Mouse (Mus musculus) thymus, postnatal 4 days (tissue): ENCODE measurements around the gene Asic4.

Experiments used
- DNase-seq: peaks from one replicate; pipeline ENCODE4 v3.0.0; 2021

Asic4 gene

GRCm38 (mm10) chr1:75443247-75444024 lies 6.8 kb upstream of the Asic4 start:
- DNase-seq = no peak

DNA sequence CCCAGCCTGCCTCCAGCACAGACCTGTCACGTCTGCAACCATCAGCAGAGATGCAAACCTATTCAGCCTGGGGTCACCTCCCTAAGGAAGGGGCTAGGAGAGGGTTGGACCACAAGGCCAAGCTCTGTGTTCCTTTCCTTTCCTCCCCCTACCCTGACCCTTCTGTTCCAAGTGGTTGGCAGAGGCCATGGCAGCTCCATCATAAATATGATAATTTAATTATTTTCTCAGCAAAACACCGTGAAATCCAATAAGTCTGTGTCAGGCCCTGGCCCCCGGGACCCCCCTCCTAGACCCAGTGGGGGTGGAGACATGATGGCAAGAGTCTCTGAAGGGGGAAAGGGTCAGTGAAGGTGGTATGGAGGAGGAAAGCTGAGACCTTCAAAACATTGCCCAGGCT lies 6.0 kb upstream of the Asic4 start:
- no peak for DNase-seq

DNA sequence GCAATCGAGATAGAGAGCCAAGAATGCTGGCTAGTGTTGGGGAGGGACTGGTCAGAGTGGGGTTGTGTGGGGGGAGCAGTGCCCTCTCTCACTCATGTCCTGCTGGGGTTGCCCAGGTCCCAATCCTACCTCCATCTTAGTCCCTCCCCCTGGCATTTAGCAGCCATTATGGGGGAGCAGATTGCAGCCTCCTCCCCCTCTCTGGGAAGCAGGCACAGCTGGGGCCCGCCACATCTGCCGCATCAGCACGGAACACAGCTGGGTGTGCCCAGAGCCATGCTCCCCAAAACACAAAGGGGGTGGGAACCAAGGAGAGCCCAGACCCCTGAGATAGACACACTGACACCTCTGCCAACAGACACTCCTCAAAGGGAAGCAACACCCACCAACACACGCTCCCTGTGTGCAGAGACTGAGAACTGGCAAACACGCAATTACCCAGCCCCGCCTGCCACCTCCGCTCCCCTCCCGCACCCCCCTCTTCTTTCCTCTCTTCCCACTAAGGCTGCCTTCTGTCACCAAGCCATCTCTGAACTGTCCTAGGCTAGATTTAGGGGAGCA lies 5.0 kb upstream of the Asic4 start:
- no peak for DNase-seq

DNA sequence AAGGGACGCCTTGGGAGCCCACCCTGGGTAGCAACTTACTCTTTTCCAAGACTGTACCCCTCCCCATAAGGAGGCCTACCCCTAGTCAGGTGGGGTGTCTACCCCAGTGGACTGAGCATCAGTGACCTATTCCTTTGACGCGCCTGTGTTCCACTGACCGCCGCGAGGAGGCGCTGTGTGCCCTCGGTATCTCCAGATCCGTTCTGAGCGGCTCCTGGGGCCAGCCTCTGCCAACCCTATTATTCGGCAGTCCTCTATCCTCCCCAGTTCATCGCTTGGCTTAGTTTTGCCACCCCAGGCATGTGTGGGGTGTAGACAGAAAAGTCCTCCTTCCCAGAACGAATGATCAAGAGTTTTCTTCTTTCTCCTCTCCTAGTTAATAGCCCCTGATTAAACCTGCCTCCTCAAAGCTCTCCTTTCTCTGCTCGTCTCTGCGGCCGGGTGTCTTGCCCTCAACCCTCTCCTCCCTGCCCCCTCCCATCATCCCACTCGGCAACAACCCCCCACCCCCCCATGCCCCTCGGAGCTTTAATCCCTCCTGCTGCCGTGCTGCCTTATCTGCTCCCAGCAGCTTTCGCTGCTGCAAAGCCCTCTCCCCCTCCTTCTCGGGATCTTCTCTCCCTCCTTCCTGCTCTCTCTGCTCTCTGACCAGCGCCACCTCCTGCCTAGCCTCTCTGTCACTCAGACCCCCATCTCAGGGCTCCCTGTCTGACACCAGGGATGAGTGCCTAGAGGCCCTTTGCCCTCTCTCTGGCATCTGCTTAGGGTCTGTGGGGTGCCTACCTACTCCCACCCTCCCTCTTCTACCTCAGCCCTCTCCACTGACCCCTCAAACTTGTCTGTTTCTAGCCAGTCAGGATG lies 4.3 kb upstream of the Asic4 start:
- peak; percentile 83 for DNase-seq

GRCm38 (mm10) chr1:75446656-75447055 lies 3.6 kb upstream of the Asic4 start:
- no peak for DNase-seq

DNA sequence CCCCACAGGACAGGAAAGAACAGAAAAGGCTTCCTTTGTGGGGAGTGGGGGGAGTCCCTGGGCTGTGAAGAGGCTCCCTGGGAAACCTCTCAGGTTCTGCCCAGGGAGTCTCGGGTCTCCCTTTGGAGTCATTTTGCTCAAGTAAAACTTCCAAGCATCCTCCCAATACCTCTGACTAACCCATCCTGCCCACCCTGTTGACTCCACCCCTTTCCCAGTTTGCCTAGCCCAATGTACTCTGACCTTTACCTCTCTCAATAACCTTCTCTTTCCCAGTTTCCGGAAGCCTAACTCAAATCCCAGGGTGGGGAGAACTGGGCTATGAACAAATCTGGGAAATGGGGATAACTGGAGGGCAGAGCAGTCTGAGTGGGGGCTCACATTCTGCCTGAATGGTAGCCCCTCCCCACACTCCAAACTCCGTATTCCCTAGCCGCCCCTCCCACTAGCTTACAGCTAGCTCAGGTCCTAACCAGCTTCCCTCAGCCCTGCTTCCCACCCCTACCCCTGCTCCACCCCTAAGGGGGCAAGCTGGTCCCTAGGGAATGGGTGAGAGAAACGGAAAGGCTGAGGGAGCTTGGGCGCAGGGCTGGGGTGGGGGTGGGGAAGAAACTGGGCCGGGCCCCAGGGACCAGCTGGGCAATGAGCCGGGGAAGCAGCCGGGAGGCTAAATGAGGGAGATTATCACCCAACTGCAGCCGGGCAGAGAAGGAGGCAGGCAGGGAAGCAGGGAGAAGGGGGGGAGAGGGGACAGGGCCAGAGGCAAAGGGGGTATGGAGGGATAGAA lies 2.8 kb upstream of the Asic4 start:
- DNase-seq = no peak

DNA sequence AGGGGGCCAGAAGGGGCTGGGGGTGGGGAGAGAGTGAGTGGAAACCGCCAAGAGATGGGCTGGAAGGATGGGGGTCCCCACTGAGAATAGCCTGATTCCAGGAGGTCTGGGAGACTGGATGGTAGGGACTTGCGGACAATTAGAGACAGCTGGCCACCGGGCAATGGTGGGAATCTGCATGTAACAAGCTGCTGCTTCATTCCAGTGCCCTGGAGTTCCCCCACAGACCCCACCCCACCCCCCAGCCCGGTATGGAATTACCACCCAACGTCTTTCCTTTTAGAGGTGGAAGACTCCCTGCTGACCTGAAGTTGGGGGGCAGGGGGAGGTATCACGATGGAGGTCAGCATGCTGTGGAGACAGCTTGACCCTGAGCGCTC lies 2.2 kb upstream of the Asic4 start:
- DNase-seq = no peak

DNA sequence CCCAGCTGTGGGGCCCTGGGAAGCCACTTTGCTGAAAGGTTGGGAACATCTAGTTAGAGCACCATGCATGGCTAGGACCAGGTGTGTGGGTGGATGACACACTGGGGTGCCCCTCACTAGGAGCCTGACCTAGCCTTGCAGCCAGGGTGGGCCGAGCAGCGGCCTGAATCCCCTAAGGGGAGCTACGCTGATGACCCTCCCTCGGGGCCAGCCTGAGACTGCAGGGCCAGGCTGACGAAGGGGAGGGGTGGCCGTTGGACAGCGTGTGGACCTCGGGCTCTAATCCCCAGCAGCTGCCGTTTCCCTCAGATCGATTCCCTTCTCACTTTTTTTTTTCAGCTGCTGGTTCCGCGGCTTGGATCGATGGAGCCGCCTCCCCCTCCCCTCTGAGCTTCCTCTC lies 1.3 kb upstream of the Asic4 start:
- DNase-seq = no peak

- DNase-seq = no peak
Observed at GRCm38 (mm10) chr1:75449377-75450135, 680 bp upstream of the Asic4 start.

- DNase-seq = no peak
Observed at GRCm38 (mm10) chr1:75451900-75452299, 1.7 kb downstream of the Asic4 start.

DNA sequence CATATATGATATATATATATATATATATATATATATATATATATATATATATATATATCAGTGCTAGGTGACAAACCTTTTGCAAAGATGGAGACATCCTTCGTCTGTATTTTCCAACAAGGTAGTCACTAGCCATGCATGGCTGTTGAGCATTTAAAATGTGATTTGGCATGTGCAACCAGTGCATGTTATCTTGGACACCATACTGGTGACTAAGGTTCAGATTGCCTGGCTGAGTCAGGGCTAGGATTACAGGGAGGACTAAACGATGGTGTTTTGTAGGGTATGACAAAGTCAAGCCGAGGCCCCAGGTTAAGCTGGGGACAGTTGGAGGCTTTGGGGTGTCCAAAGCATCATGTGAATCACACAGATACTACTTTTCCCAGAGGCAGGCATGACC lies 5.2 kb downstream of the Asic4 start:
- no peak for DNase-seq

DNA sequence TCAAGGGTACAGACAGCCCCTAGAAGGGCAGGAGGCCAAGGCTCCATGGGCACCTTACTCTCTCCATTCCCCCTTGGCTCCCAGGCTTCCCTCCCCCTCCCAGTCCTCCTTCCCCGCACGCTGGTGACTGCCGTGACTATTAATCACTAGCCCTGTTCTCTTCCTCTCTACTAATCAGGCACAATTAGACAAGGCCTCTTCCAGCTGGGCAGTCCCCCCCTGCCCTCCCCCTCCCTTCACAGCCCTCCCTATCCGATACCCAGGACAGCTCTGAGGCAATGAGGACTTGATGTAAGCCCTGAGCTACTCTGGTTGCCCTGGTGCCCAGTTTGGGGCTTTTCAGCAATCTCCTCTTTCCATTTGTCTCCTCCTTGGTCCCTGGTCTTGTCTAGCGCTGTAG lies 5.7 kb downstream of the Asic4 start:
- no peak for DNase-seq

- peak; percentile 50 for DNase-seq
Observed at GRCm38 (mm10) chr1:75456746-75457564, 6.7 kb downstream of the Asic4 start.

- no peak for DNase-seq
Observed at GRCm38 (mm10) chr1:75457710-75458024, 7.4 kb downstream of the Asic4 start.

DNA sequence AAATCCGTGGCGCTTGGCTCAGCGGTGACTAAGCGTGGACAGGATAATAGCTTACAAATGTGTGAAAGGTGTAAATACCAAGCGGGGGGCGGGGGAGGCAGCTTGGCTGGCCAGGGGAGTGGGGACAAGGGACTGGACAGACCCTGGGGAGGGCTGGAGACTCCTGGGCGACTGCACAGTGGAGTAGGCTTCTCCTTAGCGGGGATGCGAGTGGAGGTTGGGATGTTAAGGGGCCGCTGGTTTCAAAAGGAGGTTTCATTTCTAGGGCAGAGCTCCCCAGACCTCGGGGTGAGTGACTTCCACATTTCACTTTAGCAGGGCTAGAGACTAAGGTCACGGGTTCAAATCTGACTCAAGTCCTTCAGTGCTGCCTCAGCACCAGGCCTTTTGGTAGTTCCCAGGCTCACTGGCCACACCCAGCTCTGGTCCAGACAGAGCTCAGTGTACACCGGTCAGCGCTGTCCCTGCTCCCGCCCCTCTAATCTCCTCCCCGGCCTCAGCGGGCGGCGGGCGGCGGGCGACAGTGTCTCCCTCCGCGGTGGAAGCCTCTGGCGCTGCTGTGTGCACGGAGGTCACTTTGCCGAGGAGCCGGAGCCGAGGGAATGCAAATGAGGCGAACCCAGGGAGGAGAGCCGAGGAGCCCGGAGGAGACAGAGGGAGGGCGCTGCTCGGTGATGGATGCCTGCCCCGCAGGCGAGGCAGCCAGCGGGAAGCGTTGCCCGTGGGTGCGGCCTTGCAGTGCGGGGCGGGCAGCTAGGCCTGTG lies 8.0 kb downstream of the Asic4 start:
- DNase-seq = no peak

GRCm38 (mm10) chr1:75458789-75459684 lies 8.8 kb downstream of the Asic4 start:
- no peak for DNase-seq

DNA sequence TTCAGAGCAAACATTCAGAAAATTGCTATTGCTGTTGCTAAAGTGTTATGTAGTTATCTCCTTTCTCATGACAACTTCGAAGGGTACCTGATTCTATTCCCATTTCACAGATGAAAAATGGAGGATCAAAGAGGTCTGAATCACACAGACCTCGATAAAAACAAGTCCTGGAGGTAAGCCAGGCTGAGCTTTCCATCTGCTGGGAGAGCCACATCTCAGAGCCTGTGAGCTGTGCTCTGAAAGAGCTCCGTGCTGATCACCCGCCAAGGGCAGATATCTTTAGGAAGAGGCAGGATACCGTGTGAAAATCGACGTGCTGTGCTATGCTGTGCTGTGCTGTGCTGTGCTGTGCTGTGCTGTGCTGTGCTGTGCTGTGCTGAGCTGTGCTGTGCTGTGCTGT lies 10.1 kb downstream of the Asic4 start:
- DNase-seq = no peak

DNA sequence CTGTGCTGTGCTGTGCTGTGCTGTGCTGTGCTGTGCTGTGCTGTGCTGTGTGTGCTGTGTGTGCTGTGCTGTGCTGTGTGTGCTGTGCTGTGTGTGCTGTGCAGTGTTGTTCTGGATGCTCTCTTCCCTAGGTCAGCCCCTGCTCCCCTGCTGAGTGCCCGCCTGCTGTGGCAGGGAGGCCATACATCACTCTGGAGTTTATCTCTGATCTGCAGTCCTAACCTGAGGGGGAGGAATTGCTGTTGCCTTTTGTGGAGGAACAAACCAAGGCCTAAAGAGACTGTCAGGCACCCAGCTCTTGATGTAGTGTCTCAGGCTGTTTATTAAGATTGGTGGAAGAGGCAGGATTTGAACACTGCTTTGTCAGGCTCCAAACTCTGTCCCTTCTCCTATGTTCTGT lies 12.4 kb downstream of the Asic4 start:
- DNase-seq = no peak

GRCm38 (mm10) chr1:75463652-75464204 lies 13.5 kb downstream of the Asic4 start:
- DNase-seq = no peak
